Mouse (Mus musculus) B cell, adult 62 days (primary cell): Measurements from ENCODE around the gene Gmpr2. TPM values are rescaled to one million over a fixed set of nuclear protein-coding genes. Genes with fewer than 3 reads are reported as not detected.

Experiments
- total RNA-seq: library from RNA; stranded (reverse); gene quantifications from 4 replicates; pipeline ENCODE4 v1.2.4, GENCODE M21; 2023

Gmpr2 gene
- total RNA-seq: 18.2 to 28.2 TPM (median 22.1 TPM) in 4 replicates

DNA sequence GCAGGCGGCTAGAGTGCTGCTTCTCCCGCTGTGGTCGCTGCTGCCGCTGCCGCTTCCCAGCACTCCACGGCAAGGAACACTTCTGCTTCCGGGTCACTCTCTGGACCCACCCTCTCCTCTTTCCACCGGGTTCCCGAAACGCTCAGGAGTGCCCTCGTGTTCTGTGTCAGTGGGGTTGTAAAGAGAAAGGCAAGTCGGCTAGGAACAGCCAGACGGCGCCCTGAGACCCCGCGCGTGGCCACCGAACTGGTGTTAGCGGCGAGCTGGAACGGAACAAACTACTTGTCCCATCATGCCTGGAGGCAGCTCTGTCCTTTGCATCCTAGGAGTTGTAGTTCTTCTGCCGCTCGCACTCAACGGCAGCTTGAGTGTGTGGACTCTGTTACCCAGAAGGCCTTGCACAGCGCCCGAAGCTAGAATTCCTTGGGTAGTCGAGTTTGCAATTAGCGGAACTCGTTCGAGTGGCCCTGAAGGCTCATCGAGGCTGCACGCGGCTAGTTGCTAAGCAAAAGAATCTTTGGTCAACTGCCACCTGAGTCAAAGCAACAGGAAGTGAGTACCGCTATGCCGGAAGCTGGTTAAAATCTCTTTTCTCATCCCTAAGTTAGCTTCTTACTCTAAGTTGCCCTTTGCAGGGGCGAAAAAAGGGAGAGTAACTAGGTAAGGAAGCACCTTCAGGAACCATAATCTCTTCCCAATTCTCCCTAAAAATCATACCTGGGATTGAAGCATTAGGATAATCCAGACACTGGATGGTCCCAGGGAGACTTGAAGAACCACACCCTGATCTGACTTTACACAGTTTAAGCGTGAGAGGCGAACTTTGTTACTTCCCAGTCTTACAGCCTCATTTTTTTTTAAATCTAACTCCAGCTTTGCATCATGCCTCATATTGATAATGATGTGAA, at the start of gene Gmpr2, which contains the start of gene Nedd8:
TSS of gene Gmpr2 (plus strand) at position 109 of the 908 bp plus-strand sequence.
TSS of gene Nedd8 (minus strand) at position 292 of the 908 bp plus-strand sequence.

DNA sequence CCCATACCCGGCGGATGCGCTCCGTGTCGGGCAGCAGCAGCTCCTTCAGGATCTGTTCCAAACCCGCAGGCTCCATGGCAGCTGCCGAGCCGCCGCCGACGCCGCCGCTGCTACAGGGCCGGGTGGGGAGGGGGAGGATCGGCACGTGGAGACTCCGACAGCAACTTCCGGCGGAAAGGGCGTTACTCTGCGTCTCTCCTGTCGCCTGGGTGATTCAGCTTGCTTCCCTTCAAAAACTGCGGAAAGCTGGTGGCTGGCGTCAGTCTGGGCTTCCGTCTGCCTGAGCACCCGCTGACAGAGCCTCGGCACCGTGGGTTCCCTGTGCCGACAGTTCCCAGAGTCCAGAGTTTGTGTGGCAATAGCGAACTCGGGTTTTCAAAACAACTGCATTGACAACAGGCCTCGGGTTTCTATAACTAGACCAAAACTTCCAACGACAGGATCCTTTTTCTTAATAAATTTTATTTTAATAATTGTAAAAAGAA, 36.2 kb upstream of the Gmpr2 start, which contains the start of gene Ipo4:
TSS of gene Ipo4 (minus strand) at position 435 of the 485 bp plus-strand sequence.

DNA sequence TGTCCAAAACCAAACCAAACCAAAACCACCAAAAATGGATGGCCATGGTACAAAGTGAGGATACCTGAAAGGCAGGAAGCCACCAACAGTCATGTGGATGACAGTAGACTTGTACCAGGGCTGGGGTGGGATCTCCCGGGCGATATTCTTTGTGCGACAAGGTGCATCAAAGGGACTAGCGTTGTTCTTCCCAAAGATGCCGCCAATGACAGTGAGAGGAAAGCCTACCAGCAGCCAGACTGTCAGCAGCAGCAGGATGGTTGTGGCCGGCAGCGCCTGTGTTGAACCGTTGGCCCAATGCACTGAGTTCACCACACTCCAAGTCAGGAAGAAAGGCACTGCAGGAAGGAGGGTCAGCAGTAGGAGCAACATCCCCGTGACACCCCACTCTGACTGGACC, 33.9 kb upstream of the Gmpr2 start, which contains the start of gene Gm49378:
TSS of gene Gm49378 (minus strand) at position 101 of the 400 bp plus-strand sequence.

DNA sequence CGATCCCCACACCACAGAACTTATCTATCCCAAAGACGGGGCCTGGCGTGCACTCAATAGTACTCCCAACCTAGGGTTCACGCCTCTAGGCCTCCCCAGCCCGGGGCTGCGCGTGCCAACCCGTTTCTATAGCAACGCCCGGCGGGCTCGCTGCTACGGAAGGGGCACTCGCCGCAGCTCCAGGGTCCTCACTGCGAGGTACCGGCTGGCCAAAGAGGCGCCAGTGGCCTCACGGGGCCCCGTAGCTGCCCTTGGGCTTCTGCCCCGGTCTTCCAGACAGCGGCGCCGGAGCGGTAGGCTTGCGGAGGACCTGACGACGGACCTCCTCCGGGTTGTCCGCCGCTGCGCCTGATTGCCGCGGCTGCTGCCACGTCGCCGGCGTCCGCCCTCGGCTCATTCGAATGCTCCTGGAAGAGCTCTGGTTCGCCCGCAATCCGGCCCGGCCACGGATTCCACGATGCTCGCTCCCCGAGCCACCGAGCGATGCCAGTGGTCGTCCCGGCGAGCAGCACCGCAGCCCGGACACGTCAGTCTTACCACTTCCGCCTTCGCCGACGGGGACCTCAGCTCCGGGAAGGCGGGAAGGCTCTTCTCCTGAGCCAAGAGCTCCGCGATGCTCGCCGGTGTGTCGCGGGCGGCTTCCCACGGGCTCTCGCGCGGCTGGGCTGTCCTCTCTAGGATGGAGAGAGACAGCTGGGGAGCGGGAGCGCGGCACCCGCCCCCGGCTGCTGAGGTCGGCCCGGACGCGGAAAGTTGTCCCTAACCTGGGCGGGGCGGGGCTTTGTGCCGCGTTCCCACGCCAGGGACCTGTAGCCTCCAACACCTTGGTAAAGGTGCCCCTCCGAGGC, 28.5 kb upstream of the Gmpr2 start, which contains the start of gene Tm9sf1:
TSS of gene Tm9sf1 (minus strand) at position 747 of the 848 bp plus-strand sequence.

DNA sequence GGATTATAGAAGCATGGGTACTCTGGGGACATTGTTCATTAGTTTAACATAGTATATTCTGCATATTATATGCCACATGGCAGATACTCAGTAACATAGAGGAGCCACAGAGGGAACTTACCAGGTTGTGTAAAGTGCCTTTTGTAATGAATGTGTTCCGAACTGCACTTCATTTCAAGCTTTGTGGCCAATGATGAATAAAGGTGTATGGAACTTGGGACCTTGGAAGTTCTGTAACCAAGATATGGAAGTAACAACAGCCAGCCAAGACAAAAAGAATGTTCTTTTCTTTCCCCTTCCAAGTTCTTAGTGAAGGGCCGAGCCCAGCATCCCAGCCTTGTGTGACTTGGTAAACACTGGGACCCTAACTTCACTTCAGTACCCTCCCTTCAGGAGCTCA, 21.9 kb upstream of the Gmpr2 start, which contains the start of gene Tssk4:
TSS of gene Tssk4 (plus strand) at position 301 of the 400 bp plus-strand sequence.

DNA sequence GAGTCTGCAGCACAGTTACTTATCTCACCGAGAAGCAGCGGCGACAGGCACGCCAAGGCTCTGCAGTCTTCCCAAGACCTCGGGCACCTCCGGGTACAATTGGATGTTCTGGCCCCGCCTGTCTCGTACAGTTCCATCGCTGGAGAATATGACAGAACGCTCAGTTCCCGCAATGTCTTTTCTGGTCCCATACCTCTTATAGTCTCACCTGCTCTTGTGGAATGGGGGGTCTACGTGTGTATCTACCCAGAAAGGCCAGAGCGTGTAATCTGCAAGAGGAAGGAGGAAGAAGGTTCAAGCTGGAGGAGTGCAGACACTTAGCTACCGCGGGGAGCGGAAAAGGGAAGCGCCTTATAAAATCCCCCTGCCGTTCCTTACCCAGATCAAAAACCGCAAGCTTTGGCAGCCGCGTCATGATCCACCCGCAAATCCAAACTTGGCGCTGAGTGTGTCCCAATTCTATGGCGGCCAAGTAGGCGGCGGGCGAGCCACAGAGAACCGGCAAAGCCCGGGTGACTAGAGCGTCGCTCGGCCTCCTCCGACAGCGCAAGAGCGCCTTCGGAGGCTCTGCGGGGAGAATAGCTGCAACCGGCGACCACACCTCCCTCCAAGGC, 11.7 kb upstream of the Gmpr2 start, which contains the start of gene Mdp1:
TSS of gene Mdp1 (minus strand) at position 549 of the 614 bp plus-strand sequence.

DNA sequence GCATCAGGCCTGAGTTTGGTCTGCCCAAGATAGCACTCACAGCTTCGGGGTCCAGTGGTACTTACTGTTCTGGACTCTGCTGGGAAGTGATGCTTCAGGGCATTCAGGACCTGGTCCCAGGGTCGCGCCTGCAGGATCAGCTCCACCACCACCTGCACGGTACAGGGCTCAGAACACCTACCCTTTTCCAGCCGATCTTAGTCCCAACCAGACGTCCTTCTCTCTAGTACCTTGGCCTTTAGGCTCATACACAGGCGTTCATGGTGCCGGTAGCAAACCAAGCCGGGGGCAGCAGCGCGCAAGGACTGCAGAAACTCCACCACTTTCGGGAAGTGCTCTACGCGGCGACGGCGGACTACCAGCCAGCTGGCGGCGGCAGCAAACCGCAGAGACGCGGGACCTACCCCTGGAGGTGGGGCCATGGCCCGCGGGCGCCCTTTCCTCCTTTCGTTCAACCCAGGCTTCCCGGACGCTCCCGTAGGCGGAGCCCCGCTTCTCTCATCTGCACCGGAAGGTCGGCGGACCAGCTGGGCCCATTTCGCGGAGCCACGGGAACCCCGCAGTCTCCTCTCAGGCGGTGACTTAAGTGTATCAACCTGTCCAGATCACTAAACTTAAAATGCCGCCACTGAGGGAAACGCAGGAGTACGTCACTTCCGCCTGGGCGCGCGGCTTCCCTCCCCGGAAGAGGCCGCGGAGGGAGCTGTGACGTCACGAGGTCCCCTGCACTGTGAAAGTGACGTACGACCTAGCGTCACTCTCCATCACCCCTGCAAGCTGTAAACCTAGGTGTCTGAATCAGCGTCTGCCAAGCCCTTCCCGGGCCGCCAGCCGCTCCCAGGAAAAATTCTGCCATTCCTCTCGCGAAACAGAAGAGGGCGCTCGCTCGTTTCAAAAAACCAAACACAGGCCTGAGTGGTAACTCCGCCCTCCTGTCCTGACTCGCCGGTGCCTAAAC, 9.7 kb downstream of the Gmpr2 start, which contains the start of gene Tinf2:
TSS of gene Tinf2 (minus strand) at position 661 of the 958 bp plus-strand sequence.

DNA sequence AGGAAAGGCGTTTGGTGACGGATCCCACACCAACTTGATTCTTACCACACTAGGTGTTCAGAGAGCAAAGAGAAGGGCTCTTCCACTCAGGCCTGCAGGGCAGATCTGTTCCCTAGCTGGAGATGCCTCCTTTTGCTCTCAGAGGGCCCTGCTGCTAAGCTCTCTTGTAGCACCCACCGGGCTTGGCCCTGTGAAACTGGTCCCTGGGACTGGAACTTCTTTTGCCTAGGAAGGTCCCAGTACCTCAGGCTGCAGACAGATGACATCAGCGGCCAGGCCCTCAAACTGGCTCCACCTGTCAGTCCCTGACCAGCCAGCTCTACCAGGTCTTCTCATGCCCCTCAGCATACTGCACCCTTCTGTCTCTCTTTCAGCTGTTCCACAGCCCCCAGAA, 42.0 kb downstream of the Gmpr2 start, which contains the start of gene Tgm1:
TSS of gene Tgm1 (minus strand) at position 198 of the 394 bp plus-strand sequence.

DNA sequence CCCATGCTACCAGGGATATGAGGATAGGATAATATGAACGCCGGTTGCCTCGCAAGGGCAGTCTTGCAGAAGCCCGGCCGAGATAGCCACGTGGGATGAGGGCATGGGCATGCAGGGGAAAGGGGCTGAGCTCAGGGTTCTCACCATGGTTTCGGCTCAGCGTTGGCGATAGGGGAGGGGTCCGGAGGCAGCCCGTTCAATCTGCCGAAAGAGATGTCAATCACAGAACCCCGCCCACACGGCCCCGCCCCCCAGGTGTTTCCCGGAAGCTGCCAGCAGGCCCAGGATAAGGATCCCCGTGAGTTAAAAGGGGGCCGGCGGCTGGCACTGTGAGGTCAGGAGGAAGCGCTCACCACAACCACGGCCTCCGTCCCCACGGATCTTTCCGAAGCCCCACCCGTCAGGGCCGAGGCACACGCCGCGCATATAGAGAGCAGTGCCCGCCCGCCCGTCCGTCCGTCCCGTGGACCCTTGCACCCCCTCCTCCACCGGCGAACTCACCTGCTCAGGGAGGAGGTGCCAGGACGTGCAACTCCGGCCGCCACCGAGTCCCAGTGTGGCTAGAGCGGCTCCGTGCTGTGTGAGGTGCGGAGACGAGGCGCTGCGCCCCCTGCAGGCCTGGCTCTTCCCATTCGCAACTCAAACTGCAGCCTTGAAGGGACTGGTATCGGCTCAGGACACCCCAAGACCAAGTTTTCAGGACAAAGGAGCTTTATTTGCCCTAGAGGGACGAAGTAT, 50.1 kb downstream of the Gmpr2 start, which contains the start of gene Rabggta:
TSS of gene Rabggta (minus strand) at position 564 of the 738 bp plus-strand sequence.

Other genes with a start within 250 kb of the Gmpr2 start
- 22.2 to 26.4 TPM (median 24.7 TPM) in 4 replicates for gene Dhrs4, start 193.2 kb upstream of the Gmpr2 start, total RNA-seq
- gene Carmil3, start 181.3 kb upstream of the Gmpr2 start, total RNA-seq: 3.8 to 11.8 TPM (median 4.8 TPM) in 4 replicates
- gene Cpne6, start 161.5 kb upstream of the Gmpr2 start, total RNA-seq: not detected in 4 replicates
- not detected in 4 replicates for gene Nrl, start 147.0 kb upstream of the Gmpr2 start, total RNA-seq
- gene Pck2, start 131.7 kb upstream of the Gmpr2 start, total RNA-seq: 43.4 to 51.1 TPM (median 49.0 TPM) in 4 replicates
- 84.9 to 91.3 TPM (median 86.3 TPM) in 4 replicates for gene Dcaf11, start 111.9 kb upstream of the Gmpr2 start, total RNA-seq
- gene A730061H03Rik, start 111.5 kb upstream of the Gmpr2 start, total RNA-seq: 6.2 to 9.8 TPM (median 7.2 TPM) in 4 replicates
- gene Fitm1, start 96.3 kb upstream of the Gmpr2 start, total RNA-seq: not detected in 4 replicates
- gene Psme1, start 93.8 kb upstream of the Gmpr2 start, total RNA-seq: 234 to 255 TPM (median 248 TPM) in 4 replicates
- gene Emc9, start 86.6 kb upstream of the Gmpr2 start, total RNA-seq: 3.7 to 6.1 TPM (median 5.3 TPM) in 4 replicates
- gene Psme2, start 80.8 kb upstream of the Gmpr2 start, total RNA-seq: 273 to 323 TPM (median 304 TPM) in 4 replicates
- 94.6 to 97.8 TPM (median 96.3 TPM) in 4 replicates for gene Rnf31, start 80.2 kb upstream of the Gmpr2 start, total RNA-seq
- 83.5 to 105 TPM (median 99.2 TPM) in 4 replicates for gene Irf9, start 68.4 kb upstream of the Gmpr2 start, total RNA-seq
- gene Rec8, start 53.9 kb upstream of the Gmpr2 start, total RNA-seq: 0.79 to 1.5 TPM (median 1.0 TPM) in 4 replicates
- gene Ipo4, start 36.0 kb upstream of the Gmpr2 start, total RNA-seq: 56.3 to 62.2 TPM (median 58.4 TPM) in 4 replicates
- gene Gm49378, start 34.0 kb upstream of the Gmpr2 start, total RNA-seq: 3.3 to 4.7 TPM (median 4.4 TPM) in 3 of 4 replicates, not detected in the other
- gene Tm9sf1, start 28.1 kb upstream of the Gmpr2 start, total RNA-seq: 38.2 to 51.1 TPM (median 44.8 TPM) in 4 replicates
- 2.3 to 2.6 TPM (median 2.5 TPM) in 4 replicates for gene Tssk4, start 21.8 kb upstream of the Gmpr2 start, total RNA-seq
- 42.5 to 45.6 TPM (median 42.9 TPM) in 4 replicates for gene Mdp1, start 11.4 kb upstream of the Gmpr2 start, total RNA-seq
- 168 to 193 TPM (median 180 TPM) in 4 replicates for gene Nedd8, start 183 bp downstream of the Gmpr2 start, total RNA-seq
- gene Tinf2, start 9.9 kb downstream of the Gmpr2 start, total RNA-seq: 164 to 172 TPM (median 166 TPM) in 4 replicates
- gene Tgm1, start 42.0 kb downstream of the Gmpr2 start, total RNA-seq: 1.2 to 2.3 TPM (median 1.8 TPM) in 4 replicates
- gene Rabggta, start 50.3 kb downstream of the Gmpr2 start, total RNA-seq: 78.7 to 86.9 TPM (median 83.5 TPM) in 4 replicates
- 29.7 to 33.0 TPM (median 31.4 TPM) in 4 replicates for gene Dhrs1, start 73.7 kb downstream of the Gmpr2 start, total RNA-seq
- gene Nop9, start 73.8 kb downstream of the Gmpr2 start, total RNA-seq: 29.6 to 35.0 TPM (median 33.4 TPM) in 4 replicates
- not detected in 4 replicates for gene Cideb, start 86.5 kb downstream of the Gmpr2 start, total RNA-seq
- gene Ltb4r2, start 89.5 kb downstream of the Gmpr2 start, total RNA-seq: 0.19 to 0.83 TPM (median 0.33 TPM) in 4 replicates
- gene Ltb4r1, start 94.0 kb downstream of the Gmpr2 start, total RNA-seq: not detected in 4 replicates
- 0.53 to 1.6 TPM (median 0.60 TPM) in 3 of 4 replicates, not detected in the other for gene Adcy4, start 112.2 kb downstream of the Gmpr2 start, total RNA-seq
- 84.2 to 93.2 TPM (median 86.6 TPM) in 4 replicates for gene Ripk3, start 116.9 kb downstream of the Gmpr2 start, total RNA-seq
- gene Nfatc4, start 151.2 kb downstream of the Gmpr2 start, total RNA-seq: not detected in 4 replicates
- 0.06 TPM in 1 of 4 replicates, not detected in the others for gene Nynrin, start 182.1 kb downstream of the Gmpr2 start, total RNA-seq
- gene Cbln3, start 212.5 kb downstream of the Gmpr2 start, total RNA-seq: not detected in 4 replicates
- gene Khnyn, start 213.0 kb downstream of the Gmpr2 start, total RNA-seq: 101 TPM in 4 replicates
- 21.8 to 38.3 TPM (median 34.4 TPM) in 4 replicates for gene Sdr39u1, start 228.4 kb downstream of the Gmpr2 start, total RNA-seq